Mouse (Mus musculus) A20 (cell line): ENCODE data around the gene Tex36.

Source experiments
- DNase-seq: peaks from one replicate; pipeline ENCODE4 v3.0.0-alpha.2; 2011; ENCODE audit warnings: low read depth, low spot score

Gene Tex36

DNA sequence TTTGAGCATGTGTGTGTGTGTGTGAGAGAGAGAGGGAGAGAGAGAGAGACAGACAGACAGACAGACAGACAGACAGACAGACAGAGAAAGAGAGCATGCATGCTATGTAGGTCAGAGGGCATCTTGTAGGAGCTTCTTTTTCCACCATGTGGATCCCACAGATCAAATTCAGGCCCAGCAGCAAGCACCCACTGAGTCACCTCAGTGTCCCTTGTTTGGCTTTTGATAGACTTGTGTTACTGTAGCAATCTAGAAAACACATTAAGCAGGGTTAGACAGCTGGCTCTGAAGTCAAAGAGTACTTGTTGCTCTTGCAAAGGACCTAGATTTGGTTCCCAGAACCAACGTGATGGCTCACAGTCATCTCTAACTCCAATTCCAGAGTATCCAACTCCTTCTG, 10.2 kb downstream of the Tex36 start:
- no peak for DNase-seq

DNA sequence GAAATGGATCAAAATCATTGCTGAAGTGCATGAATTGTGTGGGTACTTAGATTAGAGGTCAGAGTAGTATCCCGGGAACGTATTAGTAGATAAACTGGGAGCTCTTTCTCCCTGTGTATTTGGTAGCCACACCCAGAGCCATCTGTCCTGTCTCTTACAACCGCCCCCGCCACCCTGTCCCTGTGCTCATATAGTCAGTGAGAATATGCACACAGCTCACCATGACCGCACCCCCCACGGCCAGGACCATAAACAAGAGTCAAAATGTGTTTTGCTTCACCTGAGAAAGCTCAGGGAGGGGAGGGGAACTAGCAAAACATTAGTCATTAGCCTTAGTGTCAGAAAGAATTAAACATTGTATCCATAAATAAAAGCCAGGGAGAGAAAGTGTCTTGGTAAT, 18.7 kb downstream of the Tex36 start:
- no peak for DNase-seq

DNA sequence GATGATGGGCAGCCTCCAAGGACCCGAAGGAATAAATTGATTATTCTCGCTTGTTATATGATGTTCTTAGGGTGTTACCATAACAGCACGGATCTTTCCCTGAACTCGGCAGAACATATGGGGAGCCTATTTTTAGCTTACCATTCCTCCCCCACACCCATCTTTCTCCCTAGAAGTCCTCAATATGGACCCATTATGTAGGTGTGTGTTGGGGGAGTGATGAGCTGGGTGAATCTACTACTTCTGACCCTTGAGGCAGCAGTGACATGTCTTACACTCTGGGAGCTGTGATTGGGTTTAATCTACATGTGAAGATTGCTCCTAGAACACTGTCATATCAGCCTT, 21.7 kb downstream of the Tex36 start:
- no peak for DNase-seq

DNA sequence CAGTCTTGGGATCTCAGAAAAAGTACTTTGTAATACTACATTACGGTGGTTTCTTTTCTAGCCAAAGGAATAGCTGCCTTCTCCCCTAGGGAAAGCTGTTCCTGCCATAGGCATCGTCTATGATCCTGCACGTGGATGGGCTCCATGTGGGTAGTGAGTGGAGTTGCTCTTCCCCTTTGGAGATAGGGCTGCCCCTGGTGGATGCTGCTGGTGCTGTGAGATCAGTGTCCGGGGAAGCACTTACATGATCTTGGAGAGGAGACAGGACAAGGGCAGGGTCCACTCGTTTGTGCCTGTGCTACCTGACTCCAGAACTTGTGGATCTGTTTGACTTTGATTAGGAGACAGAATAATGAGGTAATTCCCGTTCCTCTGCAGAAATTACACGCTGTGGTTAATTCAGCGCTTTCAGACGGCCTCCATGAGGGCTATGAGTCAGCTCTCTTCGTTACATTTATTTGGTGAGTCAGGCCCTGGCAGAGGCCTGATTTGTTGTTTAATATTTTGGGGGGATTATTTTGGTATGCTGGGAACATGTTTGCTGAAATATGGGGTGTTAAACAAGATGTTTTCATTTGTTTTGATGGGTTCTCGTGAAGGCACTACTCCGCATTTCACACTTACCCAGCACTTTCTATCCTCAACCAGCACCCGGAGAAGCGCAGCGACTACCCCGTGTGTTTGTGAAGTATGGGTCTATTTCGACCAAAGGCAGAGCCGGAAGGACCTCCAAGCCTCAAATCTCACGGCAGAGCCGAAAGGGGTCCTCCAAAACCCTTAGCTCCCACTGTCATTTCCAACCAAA, 22.3 kb downstream of the Tex36 start:
- no peak for DNase-seq

DNA sequence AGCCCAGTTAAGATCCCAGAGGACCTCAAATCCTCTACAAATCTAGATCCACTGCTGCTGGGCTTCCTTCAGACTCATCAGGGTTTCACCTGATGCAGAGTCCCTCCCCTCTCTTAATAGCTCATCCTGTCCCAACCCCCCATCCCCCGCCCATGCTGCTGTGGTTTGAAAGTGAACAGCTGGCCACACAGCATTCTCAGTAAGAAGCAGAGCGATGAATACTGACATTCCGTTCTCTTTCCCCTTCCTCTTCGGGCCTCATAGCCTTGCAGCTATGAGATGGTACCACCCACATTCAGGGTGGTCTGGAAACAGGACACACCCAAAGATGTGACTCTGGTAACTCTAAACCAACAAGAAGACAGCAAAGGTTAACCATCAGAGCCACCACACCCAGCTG, 25.1 kb downstream of the Tex36 start:
- DNase-seq, result no peak

DNA sequence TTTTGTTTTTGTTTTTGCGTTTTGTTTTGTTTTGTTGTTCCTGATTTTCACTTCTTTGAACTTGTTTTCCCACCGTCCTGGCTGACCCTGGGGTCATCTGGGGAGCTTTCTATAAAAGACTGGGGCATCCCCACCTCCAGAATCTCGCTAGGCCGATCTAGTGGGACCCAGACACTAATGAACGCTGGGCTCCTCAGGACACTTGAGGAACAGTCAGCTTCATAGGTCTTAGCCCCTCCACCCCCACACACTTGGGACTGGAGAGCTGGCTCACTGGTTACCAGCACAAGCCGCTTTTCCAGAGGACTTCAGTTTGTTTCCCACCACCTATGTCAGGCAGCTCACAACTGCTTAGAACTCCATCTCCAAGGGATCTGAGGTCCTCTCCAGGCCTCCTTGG, 25.7 kb downstream of the Tex36 start:
- no peak for DNase-seq

DNA sequence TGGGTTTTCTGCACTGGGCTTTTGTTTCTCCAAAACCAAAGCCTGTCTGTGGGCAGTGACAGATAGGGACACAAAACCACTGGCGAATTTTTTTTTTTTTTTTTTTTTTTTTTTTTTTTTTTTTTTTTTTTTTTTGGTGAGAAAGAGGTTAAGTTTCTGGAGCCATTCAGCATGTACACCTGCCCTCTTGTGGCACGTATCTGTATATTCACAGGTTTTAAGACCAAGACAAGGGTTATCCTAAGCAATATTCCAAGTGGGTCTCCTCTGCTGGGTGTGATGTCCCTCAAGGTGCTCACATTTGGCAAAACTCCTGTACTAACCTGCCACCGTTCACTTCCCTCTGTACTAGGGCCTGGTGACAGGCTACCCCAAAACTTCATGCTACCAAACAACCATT, 30.0 kb downstream of the Tex36 start:
- DNase-seq, result peak; percentile 10

DNA sequence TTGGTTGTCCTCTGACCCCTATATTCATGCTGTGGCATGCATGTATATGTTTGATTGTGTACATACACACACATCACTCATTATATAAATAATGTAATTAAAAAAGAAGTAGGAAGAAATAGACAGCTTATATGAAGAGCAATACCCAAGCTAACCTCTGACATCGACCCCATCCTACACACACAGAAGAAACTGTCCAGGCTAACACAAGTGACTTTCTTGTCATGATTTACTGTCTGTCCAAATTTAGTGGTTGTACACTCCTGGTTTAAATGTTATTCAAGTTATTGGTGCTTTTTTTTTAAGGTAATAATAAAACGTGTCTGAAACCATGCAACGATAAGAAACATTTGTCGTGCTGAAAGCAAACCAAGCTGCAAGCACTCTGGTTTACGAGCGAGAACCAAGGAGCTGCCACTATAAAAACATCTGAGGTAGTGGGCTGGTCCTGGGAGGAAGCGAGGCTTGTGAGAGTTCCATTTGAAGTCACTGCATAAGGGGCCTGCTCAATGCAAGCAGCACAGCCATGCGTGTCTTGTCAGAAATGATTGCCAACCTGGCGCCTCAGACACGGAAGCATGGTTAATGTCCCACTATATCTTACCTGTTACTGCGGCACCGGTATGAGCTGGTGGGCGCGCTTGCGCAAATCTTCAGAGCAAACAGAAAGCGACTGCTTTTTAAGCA, 32.6 kb downstream of the Tex36 start:
- DNase-seq, result no peak

DNA sequence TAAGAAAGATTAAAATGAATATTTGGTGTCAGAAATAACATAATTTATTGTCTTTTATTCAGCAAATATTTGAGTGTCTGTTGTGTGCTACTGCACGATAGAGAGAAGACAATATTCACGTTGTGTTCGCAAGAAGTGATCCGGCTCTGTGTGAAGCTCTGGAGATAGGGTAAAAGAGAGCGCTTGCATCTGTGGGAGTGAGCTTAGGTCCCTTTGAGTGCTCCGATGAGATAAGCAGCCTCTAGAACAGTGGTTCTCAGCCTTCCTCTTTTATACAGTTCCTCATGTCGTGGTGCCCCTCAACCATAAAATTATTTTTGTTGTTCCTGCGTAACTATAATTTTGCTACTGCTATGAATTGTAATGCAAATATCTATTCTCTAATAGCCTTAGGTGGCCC, 37.4 kb downstream of the Tex36 start:
- DNase-seq, result no peak

DNA sequence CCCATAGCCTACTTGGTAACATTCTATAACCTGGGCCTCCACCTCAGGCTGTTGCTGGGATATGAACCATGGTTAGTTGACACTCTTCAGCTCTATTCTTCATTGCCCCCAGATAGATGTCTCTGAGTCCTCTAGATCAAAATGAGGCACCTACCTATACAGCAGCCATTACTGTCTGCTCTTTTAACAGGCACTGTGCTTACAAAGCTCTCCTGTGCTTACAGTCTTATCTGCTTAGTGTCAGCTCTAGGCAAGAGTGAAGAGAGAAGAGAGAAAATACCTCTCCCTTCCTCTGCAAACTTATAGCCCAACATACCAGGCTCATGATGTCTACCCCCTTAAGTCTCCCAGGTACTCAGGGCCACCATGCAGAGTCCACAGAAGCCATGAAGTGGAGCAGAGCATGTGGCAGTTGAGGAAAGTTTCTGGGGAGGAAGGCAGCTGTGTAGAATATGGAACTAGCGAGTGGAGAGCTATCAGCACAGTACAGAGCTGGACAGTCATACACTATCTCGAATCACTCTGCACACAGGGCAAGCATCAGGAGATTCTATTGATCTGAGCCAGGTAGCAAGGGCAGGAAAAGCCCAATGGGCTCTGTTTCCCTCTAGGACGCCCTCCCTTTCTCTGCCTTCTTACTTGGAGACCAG, 38.7 kb downstream of the Tex36 start:
- no peak for DNase-seq

DNA sequence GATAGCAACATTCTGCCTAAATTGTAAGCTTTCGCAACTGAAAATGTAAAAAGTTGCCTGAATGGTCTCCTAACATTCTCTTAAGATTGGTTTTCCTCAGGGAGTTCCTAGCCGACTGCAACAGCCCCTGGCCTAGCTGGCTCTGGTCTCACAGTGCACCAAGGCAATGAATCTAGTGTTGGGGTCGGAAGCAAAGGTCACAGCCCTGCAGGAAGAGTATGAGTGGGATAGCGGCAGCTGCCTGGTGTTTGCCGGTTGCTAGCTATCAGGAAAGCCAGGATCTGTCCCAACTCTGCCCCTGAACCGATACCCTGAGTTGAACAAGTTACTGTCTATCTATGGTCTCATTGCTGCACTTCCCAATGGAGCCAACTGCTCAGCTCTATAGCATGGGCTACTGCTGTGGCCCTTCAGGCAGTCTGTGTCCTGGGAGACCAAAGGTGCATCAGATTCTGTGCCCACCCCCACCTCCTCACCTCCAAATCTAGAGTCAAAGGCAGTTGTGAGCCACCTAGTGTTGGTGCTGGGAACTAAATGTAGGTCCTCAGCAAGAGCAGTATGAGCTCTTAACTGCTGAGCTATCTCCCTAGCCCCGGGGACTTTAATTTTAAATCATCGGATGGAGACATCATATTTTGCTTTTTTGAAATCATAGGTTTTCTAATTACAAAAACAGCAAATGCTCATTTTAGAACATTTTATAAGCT, 46.0 kb downstream of the Tex36 start:
- DNase-seq, result peak; percentile 21

DNA sequence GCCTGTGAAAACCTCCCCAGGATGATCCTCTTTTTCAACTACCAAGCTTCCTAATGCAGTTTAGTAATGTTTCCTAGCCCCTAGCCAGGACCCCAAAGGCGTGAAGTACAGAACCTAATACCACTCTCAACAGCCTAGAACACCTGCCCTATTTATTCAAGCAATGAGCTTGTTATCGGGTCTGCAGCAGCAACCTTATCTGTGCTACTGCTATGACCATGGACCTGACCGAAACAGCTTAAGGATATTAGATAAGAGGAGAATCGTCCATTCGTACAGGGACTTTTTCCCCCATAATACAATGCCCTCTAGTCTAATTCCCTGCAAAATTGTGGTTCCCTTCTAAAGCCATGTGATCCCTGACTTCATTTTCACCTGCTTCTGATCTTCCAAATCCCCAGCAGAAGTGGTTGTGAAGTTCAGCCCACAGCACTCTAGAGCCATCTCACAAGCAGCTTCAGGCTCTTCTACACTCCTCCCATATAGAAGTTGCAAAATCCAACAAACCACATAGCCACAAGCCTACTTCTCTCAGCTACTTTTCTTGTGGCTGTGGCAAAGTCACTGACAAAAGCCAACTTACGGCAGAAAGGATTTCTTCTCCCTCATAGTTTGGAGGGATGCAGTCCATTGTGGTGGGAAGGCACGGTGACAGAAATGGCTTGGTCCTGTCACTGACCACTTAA, 49.5 kb downstream of the Tex36 start:
- DNase-seq, result no peak

DNA sequence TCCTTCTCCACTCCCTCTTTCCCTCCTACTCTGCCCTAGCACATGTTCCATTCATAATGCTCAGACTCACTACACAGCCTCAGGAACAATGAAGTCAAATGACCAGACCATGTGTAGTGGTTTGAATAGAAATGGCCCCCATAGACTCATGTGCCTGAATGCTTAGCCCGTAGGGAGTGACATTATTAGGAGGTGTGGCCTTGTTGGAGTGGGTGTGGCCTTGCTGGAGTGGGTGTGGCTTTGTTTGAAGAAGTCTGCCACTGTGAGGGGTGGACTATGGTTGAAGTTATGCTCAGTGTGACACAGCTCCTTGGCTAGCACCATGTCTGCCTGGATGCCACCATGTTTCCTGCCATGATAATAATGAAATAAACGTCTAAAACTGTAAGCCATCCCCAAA, 51.0 kb downstream of the Tex36 start:
- no peak for DNase-seq

DNA sequence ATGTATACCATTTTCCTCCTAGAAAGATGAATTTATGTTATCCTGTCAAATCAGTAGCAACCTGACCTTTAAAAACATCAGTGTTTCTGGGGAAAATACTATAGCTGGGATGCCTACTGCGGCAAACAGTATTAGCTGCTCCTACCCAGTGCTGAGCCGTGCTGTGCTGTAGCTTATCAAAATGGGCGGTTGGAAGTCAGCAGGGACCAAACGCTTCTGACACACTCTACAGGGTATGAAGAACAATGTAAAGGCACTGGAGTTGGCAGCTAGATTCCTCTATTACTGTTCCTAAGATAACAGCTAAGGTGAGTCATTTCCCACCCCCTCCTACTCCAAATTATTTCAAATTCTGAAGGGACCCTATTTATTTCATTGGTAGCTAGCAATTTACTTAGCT, 53.5 kb downstream of the Tex36 start:
- no peak for DNase-seq

DNA sequence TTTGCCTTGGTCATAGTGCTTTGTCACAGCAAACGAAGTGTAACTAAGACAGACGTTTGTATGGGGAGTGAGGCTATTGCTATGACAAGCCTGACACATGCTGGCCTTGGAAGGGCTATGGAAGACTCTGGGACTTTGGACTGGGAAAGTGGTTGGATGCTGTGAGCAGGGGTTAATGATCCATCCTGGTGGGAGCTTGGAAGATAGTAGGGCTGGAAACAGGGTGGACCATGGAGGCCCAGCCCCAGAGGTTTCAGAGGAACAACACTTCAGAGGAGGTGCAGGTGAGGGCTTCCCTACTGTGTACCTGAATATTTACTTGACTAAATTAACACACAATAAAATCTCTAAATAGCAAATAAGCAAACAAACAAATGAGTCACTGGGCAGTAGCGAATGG, 56.3 kb downstream of the Tex36 start:
- DNase-seq, result no peak

DNA sequence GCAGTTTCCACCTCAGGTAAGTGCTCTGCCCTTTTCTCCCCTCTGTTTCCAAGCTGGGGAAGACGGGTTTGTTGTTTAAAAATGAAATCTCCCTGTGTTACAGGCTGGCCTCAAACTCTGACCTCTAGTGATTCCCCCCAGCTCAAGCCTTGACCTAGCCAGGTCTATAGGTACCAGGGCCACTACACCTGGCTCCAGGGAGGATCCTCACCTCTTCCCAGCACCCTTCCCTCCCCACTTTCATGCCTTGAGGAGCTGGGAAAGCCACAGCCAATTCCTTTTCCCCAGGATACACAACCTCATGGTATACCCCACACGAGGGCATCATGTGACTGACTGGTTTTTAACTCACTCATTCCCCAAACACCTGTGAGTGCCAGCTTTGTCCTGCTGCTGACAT, 57.0 kb downstream of the Tex36 start:
- no peak for DNase-seq

DNA sequence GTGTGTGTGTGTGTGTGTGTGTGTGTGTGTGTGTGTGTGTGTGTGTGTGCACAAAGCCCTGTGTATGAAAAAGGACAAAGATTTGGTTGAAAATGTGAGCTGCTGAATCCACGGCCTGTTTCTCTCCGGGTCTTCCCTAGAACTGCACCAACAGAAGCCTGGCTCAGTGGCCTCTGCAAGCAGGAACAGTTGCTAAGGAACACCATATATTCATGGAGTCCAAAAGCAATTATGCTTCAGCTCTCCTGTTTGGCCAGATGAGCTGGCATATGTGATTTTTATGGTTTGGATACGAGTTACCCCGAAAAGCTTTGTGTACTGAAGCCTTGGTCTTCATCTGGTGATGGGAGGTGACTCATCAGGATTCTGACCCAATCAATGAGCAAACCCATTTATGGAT, 58.8 kb downstream of the Tex36 start:
- DNase-seq, result no peak

DNA sequence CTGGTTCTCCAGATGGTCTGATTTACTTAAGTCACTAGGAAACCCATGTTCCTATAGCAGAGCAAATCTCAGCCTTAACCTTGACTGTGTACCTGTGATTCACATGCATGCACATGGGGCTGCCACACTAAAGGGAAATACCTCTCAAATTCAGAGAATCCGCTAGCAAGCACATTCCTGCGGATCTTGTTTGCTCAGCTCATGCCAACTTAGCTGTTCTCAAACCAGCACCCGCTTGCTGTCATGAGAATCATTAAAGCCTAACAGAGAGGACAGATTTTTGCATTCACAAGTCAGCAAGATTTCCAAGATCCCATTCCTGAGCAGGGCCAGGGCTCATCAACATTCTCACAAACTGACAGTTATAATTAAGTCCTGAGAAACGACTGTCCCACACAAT, 64.6 kb downstream of the Tex36 start:
- no peak for DNase-seq
